Mouse (Mus musculus) MEL (cell line): ENCODE results near the gene Gabra5. TPM values are rescaled to one million over a fixed set of nuclear protein-coding genes. Genes with fewer than 3 reads are reported as not detected.

Experiments
- DNase-seq: peaks from one replicate; pipeline ENCODE4 v3.0.0; 2011; ENCODE audit warnings: low read depth, low spot score
- H3K27ac ChIP-seq: 2 replicates; pipeline ENCODE4 v1.5.1; 2012; ENCODE audit warnings: low read depth, mild to moderate bottlenecking, control low read depth, low read length, moderate library complexity; ENCODE audit not compliant: control insufficient read depth
- H3K27me3 ChIP-seq, 2 experiments: fragments of 150-350 bp in 1 of 2; sonication (generic) in 1 of 2; 2 replicates each; pipeline ENCODE4 v1.6.1; 2012; ENCODE audit warnings: low read length in 2 of 2, mild to moderate bottlenecking in 2 of 2, improper control_type of control experiment in 1 of 2, moderate library complexity in 1 of 2; ENCODE audit not compliant: insufficient read depth in 2 of 2, control insufficient read depth in 1 of 2
- H3K36me3 ChIP-seq, 2 experiments: 2 replicates each; pipeline ENCODE4 v1.6.1; 2012 to 2014; ENCODE audit warnings: low read length in 2 of 2, improper control_type of control experiment in 1 of 2, inconsistent platforms in 1 of 2, mild to moderate bottlenecking in 1 of 2; ENCODE audit not compliant: insufficient read depth in 2 of 2, control insufficient read depth in 1 of 2
- H3K4me1 ChIP-seq, 2 experiments: fragments of 150-350 bp in 1 of 2; sonication (generic) in 1 of 2; 2 replicates each; pipeline ENCODE4 v1.6.1; 2012; ENCODE audit warnings: low read length in 2 of 2, improper control_type of control experiment in 1 of 2, mild to moderate bottlenecking in 1 of 2; ENCODE audit not compliant: insufficient read depth in 2 of 2, control insufficient read depth in 1 of 2
- H3K4me3 ChIP-seq, 2 experiments: fragments of 150-350 bp in 1 of 2; sonication (generic) in 1 of 2; 2 replicates each; pipeline ENCODE4 v1.5.1; 2012; ENCODE audit warnings: low read depth in 2 of 2, low read length in 2 of 2, mild to moderate bottlenecking in 2 of 2, moderate library complexity in 2 of 2, control low read depth in 1 of 2, improper control_type of control experiment in 1 of 2; ENCODE audit not compliant: control insufficient read depth in 1 of 2, insufficient read depth in 1 of 2
- H3K79me2 ChIP-seq: 2 replicates; pipeline ENCODE4 v1.6.1; 2012; ENCODE audit warnings: mild to moderate bottlenecking, low read length, moderate library complexity; ENCODE audit not compliant: control insufficient read depth, poor library complexity, insufficient read depth
- H3K9ac ChIP-seq: 2 replicates; pipeline ENCODE4 v1.6.1; 2012; ENCODE audit warnings: low read depth, mild to moderate bottlenecking, control low read depth, low read length, moderate library complexity; ENCODE audit not compliant: control insufficient read depth, poor library complexity, severe bottlenecking
- H3K9me3 ChIP-seq: fragments of 150-350 bp; sonication (generic); replicated peaks from 2 replicates; pipeline ENCODE4 v1.6.1; 2012; ENCODE audit warnings: mild to moderate bottlenecking, low read length, improper control_type of control experiment, moderate library complexity; ENCODE audit not compliant: insufficient read depth
- BHLHE40 ChIP-seq: IDR thresholded peaks from 2 replicates; pipeline ENCODE4 v1.6.1; 2012; ENCODE audit warnings: low read depth, mild to moderate bottlenecking, inconsistent platforms, low read length, improper control_type of control experiment, borderline replicate concordance
- CHD2 ChIP-seq: IDR thresholded peaks from 2 replicates; pipeline ENCODE4 v1.6.1; 2011; ENCODE audit warnings: low read length, improper control_type of control experiment
- CTCF ChIP-seq, 3 experiments: IDR thresholded peaks in 2 of 3; conservative IDR thresholded peaks in 1 of 3; 2 replicates each; pipeline ENCODE4 v1.5.1; 2011 to 2012; ENCODE audit warnings: low read length in 3 of 3, low read depth in 2 of 3, mild to moderate bottlenecking in 2 of 3, improper control_type of control experiment in 1 of 3, inconsistent platforms in 1 of 3, mixed read lengths in 1 of 3, moderate library complexity in 1 of 3; ENCODE audit not compliant: control insufficient read depth in 1 of 3, insufficient read depth in 1 of 3, poor library complexity in 1 of 3, severe bottlenecking in 1 of 3
- E2F4 ChIP-seq: IDR thresholded peaks from 2 replicates; pipeline ENCODE4 v1.6.1; 2011; ENCODE audit warnings: low read depth, low read length, improper control_type of control experiment, borderline replicate concordance
- EP300 ChIP-seq, 2 experiments: IDR thresholded peaks; 2 replicates each; pipeline ENCODE4 v1.6.1; 2011; ENCODE audit warnings: improper control_type of control experiment in 2 of 2, low read length in 2 of 2, low read depth in 1 of 2, mild to moderate bottlenecking in 1 of 2
- ETS1 ChIP-seq: IDR thresholded peaks from 2 replicates; pipeline ENCODE4 v1.6.1; 2012; ENCODE audit warnings: low read depth, mild to moderate bottlenecking, inconsistent platforms, low read length, improper control_type of control experiment, moderate library complexity
- GATA1 ChIP-seq: IDR thresholded peaks from 2 replicates; pipeline ENCODE4 v1.6.1; 2011; ENCODE audit warnings: low read depth, low read length, improper control_type of control experiment
- JUND ChIP-seq: IDR thresholded peaks from 2 replicates; pipeline ENCODE4 v1.6.1; 2011; ENCODE audit warnings: low read depth, mild to moderate bottlenecking, improper control_type of control experiment, low read length
- KAT2A ChIP-seq: conservative IDR thresholded peaks from 2 replicates; pipeline ENCODE4 v1.6.1; 2012; ENCODE audit warnings: low read depth, low read length, improper control_type of control experiment, inconsistent platforms
- MAFK ChIP-seq: IDR thresholded peaks from 2 replicates; pipeline ENCODE4 v1.6.1; 2011; ENCODE audit warnings: low read depth, mild to moderate bottlenecking, low read length, improper control_type of control experiment, borderline replicate concordance
- MYC ChIP-seq: IDR thresholded peaks from 2 replicates; pipeline ENCODE4 v1.6.1; 2011; ENCODE audit warnings: low read depth, mild to moderate bottlenecking, low read length, improper control_type of control experiment, moderate library complexity
- NRF1 ChIP-seq: IDR thresholded peaks from 2 replicates; pipeline ENCODE4 v1.6.1; 2014; ENCODE audit warnings: low read depth, mild to moderate bottlenecking, inconsistent platforms, low read length, improper control_type of control experiment, moderate library complexity; ENCODE audit not compliant: poor library complexity, insufficient read depth, severe bottlenecking
- POLR2A ChIP-seq, 2 experiments: IDR thresholded peaks; 2 replicates each; pipeline ENCODE4 v1.6.1; 2011 to 2012; ENCODE audit warnings: low read length in 2 of 2, mild to moderate bottlenecking in 2 of 2, control low read depth in 1 of 2, improper control_type of control experiment in 1 of 2, low read depth in 1 of 2, moderate library complexity in 1 of 2; ENCODE audit not compliant: control insufficient read depth in 1 of 2, insufficient read depth in 1 of 2, poor library complexity in 1 of 2
- SIN3A ChIP-seq: IDR thresholded peaks from 2 replicates; pipeline ENCODE4 v1.6.1; 2012; ENCODE audit warnings: low read length, improper control_type of control experiment, inconsistent platforms
- SMC3 ChIP-seq: IDR thresholded peaks from 2 replicates; pipeline ENCODE4 v1.6.1; 2011; ENCODE audit warnings: low read depth, low read length, improper control_type of control experiment
- TAL1 ChIP-seq: IDR thresholded peaks from 2 replicates; pipeline ENCODE4 v1.6.1; 2012; ENCODE audit warnings: mild to moderate bottlenecking, inconsistent platforms, low read length, moderate library complexity, mixed read lengths
- TCF12 ChIP-seq: IDR thresholded peaks from 2 replicates; pipeline ENCODE4 v1.6.1; 2014; ENCODE audit warnings: low read depth, mild to moderate bottlenecking, inconsistent platforms, low read length, improper control_type of control experiment, moderate library complexity
- UBTF ChIP-seq: IDR thresholded peaks from 2 replicates; pipeline ENCODE4 v1.6.1; 2012; ENCODE audit warnings: low read depth, mild to moderate bottlenecking, inconsistent platforms, low read length, improper control_type of control experiment, moderate library complexity, borderline replicate concordance; ENCODE audit not compliant: insufficient read depth
- USF2 ChIP-seq, 2 experiments: IDR thresholded peaks; 2 replicates each; pipeline ENCODE4 v1.6.1; 2011 to 2012; ENCODE audit warnings: improper control_type of control experiment in 2 of 2, low read length in 2 of 2, borderline replicate concordance in 1 of 2, inconsistent platforms in 1 of 2, low read depth in 1 of 2, mild to moderate bottlenecking in 1 of 2; ENCODE audit not compliant: insufficient read depth in 1 of 2
- ZC3H11A ChIP-seq: IDR thresholded peaks from 2 replicates; pipeline ENCODE4 v1.6.1; 2012; ENCODE audit warnings: low read depth, mild to moderate bottlenecking, inconsistent platforms, low read length, improper control_type of control experiment
- ZKSCAN1 ChIP-seq: IDR thresholded peaks from 2 replicates; pipeline ENCODE4 v1.6.1; 2012; ENCODE audit warnings: low read depth, mild to moderate bottlenecking, inconsistent platforms, low read length, improper control_type of control experiment, moderate library complexity
- ZMIZ1 ChIP-seq: IDR thresholded peaks from 2 replicates; pipeline ENCODE4 v1.6.1; 2012; ENCODE audit warnings: low read depth, mild to moderate bottlenecking, inconsistent platforms, low read length, improper control_type of control experiment, moderate library complexity
- ZNF384 ChIP-seq: IDR thresholded peaks from 2 replicates; pipeline ENCODE4 v1.6.1; 2012; ENCODE audit warnings: low read depth, mild to moderate bottlenecking, inconsistent platforms, low read length, improper control_type of control experiment
- polyA plus RNA-seq, 2 experiments: library from polyadenylated mRNA; stranded (reverse) in 1 of 2; unstranded in 1 of 2; fragments of >175 nt in 1 of 2; fragments of >200 nt in 1 of 2; gene quantifications; 2 replicates each; pipeline versions ENCODE4 v1.2.1 to v1.2.4; 2012; ENCODE audit warnings: low replicate concordance in 2 of 2, low read depth in 1 of 2; ENCODE audit not compliant: insufficient read length in 2 of 2, insufficient read depth in 1 of 2, missing spikeins in 1 of 2
- total RNA-seq: library from RNA; depleted of rRNA; stranded (reverse); fragments of 300-350 nt; gene quantifications from 2 replicates; pipeline ENCODE4 v1.2.3, GENCODE M21; 2012

The Gabra5 gene
- total and polyA plus RNA-seq, 3 experiments, result not detected

DNA sequence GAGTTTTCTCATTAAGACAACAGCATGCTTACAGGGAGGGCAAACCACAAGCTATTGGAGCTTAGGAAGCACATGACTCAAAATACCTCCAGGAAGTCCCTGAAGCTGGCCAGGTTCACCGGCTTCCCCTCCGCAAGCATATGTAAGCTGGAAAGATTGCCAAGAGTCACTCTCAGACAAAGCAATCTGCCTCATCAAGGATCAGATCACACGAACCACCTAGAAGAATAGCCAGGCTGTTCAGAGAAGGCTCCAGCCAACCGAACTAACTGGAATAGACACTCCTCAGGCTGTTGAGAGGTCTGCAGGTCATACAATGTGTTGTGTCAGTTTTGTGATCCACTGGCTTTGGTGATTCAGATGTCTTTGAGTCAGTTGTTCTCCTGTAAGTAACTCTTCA, 98.7 kb downstream of the Gabra5 start:
- Histone ChIP-seq H3K27ac (no peak overlapping the region), H3K4me3 (no peak overlapping the region), H3K27me3 (no peaks in the 10 kb centered on the region), H3K9ac (no peak overlapping the region), H3K36me3 (no peaks in the 10 kb centered on the region), H3K4me1 (no peaks in the 10 kb centered on the region), H3K9me3 (no peaks in the 10 kb centered on the region), H3K79me2 (no peaks in the 10 kb centered on the region)
- TF ChIP-seq CHD2, result no peak
- no peak for TF ChIP-seq ETS1
- TF ChIP-seq MAFK, result no peak
- TF ChIP-seq POLR2A (IDR thresholded peaks at IDR 0.05; ENCODE audit: control insufficient read depth in 1 of 2, insufficient read depth in 1 of 2, low read depth in 1 of 2, low read length in 2 of 2, poor library complexity in 1 of 2), result no peak
- TF ChIP-seq NRF1, result no peak
- TF ChIP-seq ZNF384, result no peak
- TF ChIP-seq ZC3H11A, result no peak
- no peak for TF ChIP-seq JUND
- no peak for TF ChIP-seq USF2 (IDR thresholded peaks at IDR 0.05; ENCODE audit: borderline replicate concordance in 1 of 2, insufficient read depth in 1 of 2, low read depth in 1 of 2, low read length in 2 of 2)
- no peak for TF ChIP-seq MYC
- no peak for TF ChIP-seq SIN3A
- TF ChIP-seq BHLHE40, result no peak
- no peak for DNase-seq

DNA sequence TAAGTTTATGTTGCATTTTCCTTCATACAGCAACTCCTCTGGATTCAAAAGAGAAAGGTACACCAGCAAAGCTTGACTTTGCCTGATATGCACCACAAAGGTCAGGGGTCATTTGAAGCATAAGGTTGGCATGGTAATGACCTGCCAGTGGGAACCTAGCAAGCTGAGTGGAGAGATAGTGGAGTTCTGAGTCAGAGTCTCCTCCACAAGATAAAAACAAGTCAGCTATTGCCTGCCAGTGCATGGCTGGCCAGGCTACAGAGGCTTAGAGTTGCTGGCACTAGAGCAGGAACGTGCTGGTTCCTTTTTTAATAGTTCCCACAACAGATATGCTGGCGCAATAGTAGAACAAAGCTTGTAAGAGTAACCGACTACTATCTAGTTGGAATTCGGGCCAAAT, 116.3 kb downstream of the Gabra5 start:
- H3K36me3 ChIP-seq, result no peaks in the 10 kb centered on the region
- no peak for DNase-seq
- H3K27ac ChIP-seq, result no peak overlapping the region
- H3K9ac ChIP-seq, result no peak overlapping the region
- no peaks in the 10 kb centered on the region for H3K79me2 ChIP-seq
- no peaks in the 10 kb centered on the region for H3K27me3 ChIP-seq
- H3K4me3 ChIP-seq, result no peak overlapping the region
- no peak for TF ChIP-seq GATA1
- no peak for TF ChIP-seq KAT2A
- TF ChIP-seq ZKSCAN1, result no peak
- TF ChIP-seq TAL1, result no peak
- TF ChIP-seq JUND, result no peak
- TF ChIP-seq CTCF (IDR thresholded peaks at IDR 0.05 in 2 of 3, conservative IDR thresholded peaks at IDR 0.05 in 1 of 3; ENCODE audit: control insufficient read depth in 1 of 3, insufficient read depth in 1 of 3, low read depth in 2 of 3, low read length in 3 of 3, poor library complexity in 1 of 3, severe bottlenecking in 1 of 3), result no peak
- no peak for TF ChIP-seq EP300 (IDR thresholded peaks at IDR 0.05; ENCODE audit: low read depth in 1 of 2, low read length in 2 of 2)
- TF ChIP-seq UBTF, result no peak
- no peak for TF ChIP-seq ZNF384
- TF ChIP-seq SMC3, result no peak
- no peak for TF ChIP-seq ZMIZ1
- no peak for TF ChIP-seq E2F4
- no peak for TF ChIP-seq TCF12
- no peaks in the 10 kb centered on the region for H3K4me1 ChIP-seq
- no peaks in the 10 kb centered on the region for H3K9me3 ChIP-seq
